Mouse (Mus musculus): ENCODE data around the gene Ugt8a.

DNA sequence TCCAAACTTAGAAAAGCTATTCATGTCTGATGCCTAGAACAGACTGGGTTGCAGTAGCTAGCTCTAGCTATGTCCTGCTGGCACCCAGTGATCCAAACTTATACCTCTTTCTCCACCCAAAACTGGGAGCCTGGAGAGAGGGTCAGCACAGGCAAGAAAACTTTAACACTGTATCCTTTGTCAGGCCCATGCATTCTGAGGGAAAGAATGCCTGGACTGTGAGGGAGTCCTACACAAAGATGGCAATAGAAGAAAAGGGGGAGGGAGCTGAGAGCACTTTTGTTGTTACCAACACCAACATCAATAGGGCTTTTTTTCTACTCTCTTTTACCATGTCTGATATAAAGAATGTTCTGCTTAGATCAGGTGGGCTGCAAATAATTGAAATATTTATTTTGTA, 55.4 kb downstream of the Ugt8a start:
- TF ChIP-seq CTCF (conservative IDR thresholded peaks at IDR 0.05; ENCODE audit: insufficient read depth, insufficient read length, low read depth, low read length) (no peak), POLR2A (IDR thresholded peaks at IDR 0.05; ENCODE audit: low read depth, low read length) (no peak)
